Mouse (Mus musculus) heart, adult 9 months (tissue): ENCODE results near the gene Diaph2.
A peak's percentile ranks its signal among the peaks of the same experiment; 100 is the strongest.
"Not testable (repeated sequence)": the region's sequence is repeated elsewhere in the genome, so short reads cannot be mapped to it uniquely, and the experiment has no call there.

ENCODE experiments used
- DNase-seq, 2 experiments: peaks; one replicate each; pipeline ENCODE4 v3.0.0; 2022; ENCODE audit warnings: low spot score in 2 of 2

Diaph2 gene

GRCm38 (mm10) chrX:129831903-129832302 is 82.4 kb downstream of the Diaph2 start:
- no peak for DNase-seq

GRCm38 (mm10) chrX:129833887-129834286 is 84.3 kb downstream of the Diaph2 start:
- no peak for DNase-seq

- peak in 1 of 2 experiments; percentile 27 for DNase-seq
Measured at GRCm38 (mm10) chrX:129884465-129884864, 134.9 kb downstream of the Diaph2 start.

GRCm38 (mm10) chrX:129925806-129926205 is 176.3 kb downstream of the Diaph2 start:
- DNase-seq, result no peak

- DNase-seq, result no peak
Measured at GRCm38 (mm10) chrX:129974816-129975215, 225.3 kb downstream of the Diaph2 start.

- no peak for DNase-seq
Measured at GRCm38 (mm10) chrX:130008210-130008609, 258.7 kb downstream of the Diaph2 start.

- no peak for DNase-seq
Measured at GRCm38 (mm10) chrX:130019735-130020134, 270.2 kb downstream of the Diaph2 start.

GRCm38 (mm10) chrX:130044525-130044924 is 295.0 kb downstream of the Diaph2 start:
- no peak for DNase-seq

GRCm38 (mm10) chrX:130149216-130149615 is 399.7 kb downstream of the Diaph2 start:
- no peak for DNase-seq

GRCm38 (mm10) chrX:130152164-130152563 is 402.6 kb downstream of the Diaph2 start:
- no peak for DNase-seq

- no peak for DNase-seq
Measured at GRCm38 (mm10) chrX:130173126-130173525, 423.6 kb downstream of the Diaph2 start.

GRCm38 (mm10) chrX:130187891-130188290 is 438.3 kb downstream of the Diaph2 start:
- no peak for DNase-seq

GRCm38 (mm10) chrX:130188449-130188848 is 438.9 kb downstream of the Diaph2 start:
- DNase-seq, result no peak

- DNase-seq, result no peak
Measured at GRCm38 (mm10) chrX:130189250-130189649, 439.7 kb downstream of the Diaph2 start.

- not testable (repeated sequence) for DNase-seq
Measured at GRCm38 (mm10) chrX:130197412-130197811, 447.9 kb downstream of the Diaph2 start.

- no peak for DNase-seq
Measured at GRCm38 (mm10) chrX:130205243-130205642, 455.7 kb downstream of the Diaph2 start.

GRCm38 (mm10) chrX:130212227-130212626 is 462.7 kb downstream of the Diaph2 start:
- DNase-seq, result no peak

- DNase-seq, result no peak
Measured at GRCm38 (mm10) chrX:130212759-130213158, 463.2 kb downstream of the Diaph2 start.

GRCm38 (mm10) chrX:130230045-130230444 is 480.5 kb downstream of the Diaph2 start:
- DNase-seq, result no peak

GRCm38 (mm10) chrX:130235167-130235566 is 485.6 kb downstream of the Diaph2 start:
- DNase-seq, result no peak

- DNase-seq, result no peak
Measured at GRCm38 (mm10) chrX:130246652-130247051, 497.1 kb downstream of the Diaph2 start.

- no peak for DNase-seq
Measured at GRCm38 (mm10) chrX:130253664-130254063, 504.1 kb downstream of the Diaph2 start.

GRCm38 (mm10) chrX:130265707-130266106 is 516.2 kb downstream of the Diaph2 start:
- no peak for DNase-seq

- DNase-seq, result no peak
Measured at GRCm38 (mm10) chrX:130279144-130279543, 529.6 kb downstream of the Diaph2 start.
